Mouse (Mus musculus) MEL (cell line): ENCODE results near the gene Gga3.

Source experiments
- CTCF ChIP-seq, 3 experiments: IDR thresholded peaks in 2 of 3; conservative IDR thresholded peaks in 1 of 3; 2 replicates each; pipeline ENCODE4 v1.5.1; 2011 to 2012; ENCODE audit warnings: low read length in 3 of 3, low read depth in 2 of 3, mild to moderate bottlenecking in 2 of 3, improper control_type of control experiment in 1 of 3, inconsistent platforms in 1 of 3, mixed read lengths in 1 of 3, moderate library complexity in 1 of 3; ENCODE audit not compliant: control insufficient read depth in 1 of 3, insufficient read depth in 1 of 3, poor library complexity in 1 of 3, severe bottlenecking in 1 of 3
- E2F4 ChIP-seq: IDR thresholded peaks from 2 replicates; pipeline ENCODE4 v1.6.1; 2011; ENCODE audit warnings: low read depth, low read length, improper control_type of control experiment, borderline replicate concordance
- ELF1 ChIP-seq: IDR thresholded peaks from 2 replicates; pipeline ENCODE4 v1.6.1; 2014; ENCODE audit warnings: low read depth, mild to moderate bottlenecking, inconsistent platforms, low read length, improper control_type of control experiment, moderate library complexity
- EP300 ChIP-seq, 2 experiments: IDR thresholded peaks; 2 replicates each; pipeline ENCODE4 v1.6.1; 2011; ENCODE audit warnings: improper control_type of control experiment in 2 of 2, low read length in 2 of 2, low read depth in 1 of 2, mild to moderate bottlenecking in 1 of 2
- GATA1 ChIP-seq: IDR thresholded peaks from 2 replicates; pipeline ENCODE4 v1.6.1; 2011; ENCODE audit warnings: low read depth, low read length, improper control_type of control experiment
- KAT2A ChIP-seq: conservative IDR thresholded peaks from 2 replicates; pipeline ENCODE4 v1.6.1; 2012; ENCODE audit warnings: low read depth, low read length, improper control_type of control experiment, inconsistent platforms
- MAFK ChIP-seq: IDR thresholded peaks from 2 replicates; pipeline ENCODE4 v1.6.1; 2011; ENCODE audit warnings: low read depth, mild to moderate bottlenecking, low read length, improper control_type of control experiment, borderline replicate concordance
- MAX ChIP-seq: IDR thresholded peaks from 2 replicates; pipeline ENCODE4 v1.6.1; 2011; ENCODE audit warnings: low read length, improper control_type of control experiment
- POLR2A ChIP-seq, 2 experiments: IDR thresholded peaks; 2 replicates each; pipeline ENCODE4 v1.6.1; 2011 to 2012; ENCODE audit warnings: low read length in 2 of 2, mild to moderate bottlenecking in 2 of 2, control low read depth in 1 of 2, improper control_type of control experiment in 1 of 2, low read depth in 1 of 2, moderate library complexity in 1 of 2; ENCODE audit not compliant: control insufficient read depth in 1 of 2, insufficient read depth in 1 of 2, poor library complexity in 1 of 2
- POLR2AphosphoS2 ChIP-seq: IDR thresholded peaks from 2 replicates; pipeline ENCODE4 v1.6.1; 2011; ENCODE audit warnings: low read length, improper control_type of control experiment
- SMC3 ChIP-seq: IDR thresholded peaks from 2 replicates; pipeline ENCODE4 v1.6.1; 2011; ENCODE audit warnings: low read depth, low read length, improper control_type of control experiment
- TBP ChIP-seq: IDR thresholded peaks from 2 replicates; pipeline ENCODE4 v1.8.0; 2011; ENCODE audit warnings: low read depth, low read length, improper control_type of control experiment
- TCF12 ChIP-seq: IDR thresholded peaks from 2 replicates; pipeline ENCODE4 v1.6.1; 2014; ENCODE audit warnings: low read depth, mild to moderate bottlenecking, inconsistent platforms, low read length, improper control_type of control experiment, moderate library complexity
- ZC3H11A ChIP-seq: IDR thresholded peaks from 2 replicates; pipeline ENCODE4 v1.6.1; 2012; ENCODE audit warnings: low read depth, mild to moderate bottlenecking, inconsistent platforms, low read length, improper control_type of control experiment

DNA sequence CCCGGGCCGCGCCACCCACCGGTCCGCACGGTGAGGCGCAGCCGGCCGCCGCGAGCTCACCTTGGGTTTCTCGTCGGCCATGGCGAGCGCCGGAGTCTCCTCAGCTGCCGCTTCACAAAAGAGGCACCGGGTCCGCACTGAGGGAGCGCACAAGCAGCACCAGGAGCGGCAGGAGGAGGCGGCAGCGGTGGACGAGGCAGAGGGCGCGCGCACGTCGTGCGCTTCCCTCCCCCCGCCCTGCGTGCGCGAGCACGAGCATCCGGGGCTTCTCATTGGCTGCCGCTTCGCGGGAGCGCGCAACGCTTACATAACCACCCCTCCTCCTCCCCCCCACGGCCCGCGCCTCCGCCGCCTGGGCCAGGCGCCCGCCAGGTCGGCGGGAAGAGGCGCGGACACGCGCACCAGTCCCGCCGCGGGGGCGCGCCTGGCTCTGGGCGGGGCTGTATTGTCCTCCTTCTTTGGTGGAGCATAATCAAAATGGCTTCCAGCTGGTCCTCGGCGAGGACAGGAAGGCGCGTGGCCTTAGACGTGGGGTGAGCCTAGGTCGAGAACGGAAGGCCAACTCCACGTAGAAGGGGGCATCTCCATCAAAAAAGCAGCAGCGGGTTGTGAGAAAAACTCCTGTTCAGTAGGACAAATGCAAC, 67.7 kb downstream of the Gga3 start, which contains the start of gene Sumo2:
- TF ChIP-seq CTCF (IDR thresholded peaks at IDR 0.05 in 2 of 3, conservative IDR thresholded peaks at IDR 0.05 in 1 of 3; ENCODE audit: control insufficient read depth in 1 of 3, insufficient read depth in 1 of 3, low read depth in 2 of 3, low read length in 3 of 3, poor library complexity in 1 of 3, severe bottlenecking in 1 of 3) (no peak), POLR2A (IDR thresholded peaks at IDR 0.05; ENCODE audit: control insufficient read depth in 1 of 2, insufficient read depth in 1 of 2, low read depth in 1 of 2, low read length in 2 of 2, poor library complexity in 1 of 2) (peak; percentile 82 to 87), ZC3H11A (no peak), ELF1 (0 out of 2 replicates have a peak, but pooled peaks have one; percentile 38), E2F4 (peak; percentile 87), GATA1 (no peak), KAT2A (no peak; the same call in 1 of the 2 replicates), SMC3 (no peak), EP300 (IDR thresholded peaks at IDR 0.05; ENCODE audit: low read depth in 1 of 2, low read length in 2 of 2) (no peak; a peak in 1 of 4 replicates), MAFK (no peak), TBP (peak; percentile 66), MAX (peak; percentile 88), POLR2AphosphoS2 (peak; percentile 77; the same call in 1 of the 2 replicates), TCF12 (peak; percentile 55; the same call in 1 of the 2 replicates)
